Mouse (Mus musculus) CD4-positive, CD25-positive, alpha-beta regulatory T cell, adult 4 months (primary cell): Measurements from ENCODE around the gene Olfr1188. TPM values are rescaled to one million over a fixed set of nuclear protein-coding genes. Genes with fewer than 3 reads are reported as not detected.
"Not testable (repeated sequence)": the region's sequence is repeated elsewhere in the genome, so short reads cannot be mapped to it uniquely, and the experiment has no call there.

ENCODE experiments used
- ATAC-seq: one replicate; pipeline ENCODE4 v1.8.0; 2017
- polyA plus RNA-seq, 2 experiments: library from polyadenylated mRNA; unstranded; fragments of 100-300 nt; shearing (Covaris generic); gene quantifications; one replicate each; pipeline ENCODE4 v1.2.1; 2017

Olfr1188 gene
- not detected for polyA plus RNA-seq

DNA sequence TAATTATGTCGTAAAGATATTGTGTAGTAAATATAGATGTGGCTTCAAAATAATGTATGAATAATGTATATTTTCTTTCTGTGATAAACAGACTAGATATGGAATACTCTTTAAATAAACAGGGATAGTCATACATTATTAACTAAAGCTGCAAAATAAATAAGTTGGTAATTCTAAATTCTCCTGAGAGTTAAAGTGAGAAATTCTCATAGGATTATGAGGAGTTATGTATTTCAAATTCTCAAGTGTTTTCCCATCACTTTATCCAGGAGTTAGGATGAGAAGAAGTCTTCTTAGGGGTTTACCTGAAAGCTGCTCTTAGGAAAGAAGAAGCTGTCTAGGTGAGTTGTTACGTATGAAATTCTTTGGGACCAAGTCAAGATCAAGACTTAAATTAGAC, at the start of gene Olfr1188:
Gene Olfr1188 (plus strand): TSS at position 301 of the 400 bp plus-strand sequence.
- ATAC-seq: no peak

GRCm38 (mm10) chr2:88518251-88518650, 38.5 kb upstream of the Olfr1188 start, which contains the start of gene Olfr1186:
Gene Olfr1186, plus strand, starts transcription at chr2:88518551.
- no peak for ATAC-seq

DNA sequence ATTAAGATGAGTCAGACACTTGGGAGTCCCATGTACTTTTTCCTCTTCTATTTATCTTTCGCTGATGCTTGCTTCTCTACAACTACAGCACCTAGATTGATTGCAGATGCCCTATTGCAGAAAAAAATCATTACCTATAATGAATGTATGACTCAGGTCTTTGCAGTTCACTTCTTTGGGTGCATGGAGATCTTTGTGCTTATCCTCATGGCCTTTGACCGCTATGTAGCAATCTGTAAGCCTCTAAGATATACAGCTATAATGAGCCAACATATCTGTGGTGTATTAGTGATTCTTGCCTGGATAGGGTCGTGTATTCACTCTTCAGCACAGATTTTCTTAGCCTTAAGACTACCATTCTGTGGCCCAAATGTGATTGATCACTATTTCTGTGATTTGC, 31.0 kb upstream of the Olfr1188 start:
- ATAC-seq: no peak

- not testable (repeated sequence) for ATAC-seq
Observed at GRCm38 (mm10) chr2:88572696-88573095, 16.0 kb downstream of the Olfr1188 start.

- no peak for ATAC-seq
Observed at GRCm38 (mm10) chr2:88586154-88586553, 29.4 kb downstream of the Olfr1188 start, which contains the start of gene Olfr1189. Gene Olfr1189, plus strand, starts transcription at chr2:88586454.

Other genes starting within 250 kb of the Olfr1188 start
- not detected for gene Olfr1174-ps, start 241.8 kb upstream of the Olfr1188 start, polyA plus RNA-seq
- gene Olfr1175-ps, start 229.7 kb upstream of the Olfr1188 start, polyA plus RNA-seq: not detected
- not detected for gene Olfr1176, start 220.2 kb upstream of the Olfr1188 start, polyA plus RNA-seq
- not detected for gene Olfr1177-ps, start 210.4 kb upstream of the Olfr1188 start, polyA plus RNA-seq
- gene Olfr1178, start 169.9 kb upstream of the Olfr1188 start, polyA plus RNA-seq: under 1 TPM in 1 of 2 experiments, not detected in 1; 0.17 TPM
- gene Olfr1179, start 150.5 kb upstream of the Olfr1188 start, polyA plus RNA-seq: not detected
- gene Olfr1180, start 137.8 kb upstream of the Olfr1188 start, polyA plus RNA-seq: not detected
- not detected for gene Olfr1181, start 130.8 kb upstream of the Olfr1188 start, polyA plus RNA-seq
- not detected for gene Gm13757, start 107.8 kb upstream of the Olfr1188 start, polyA plus RNA-seq
- not detected for gene Olfr1183, start 102.1 kb upstream of the Olfr1188 start, polyA plus RNA-seq
- gene Olfr1184, start 73.3 kb upstream of the Olfr1188 start, polyA plus RNA-seq: not detected
- under 1 TPM in 1 of 2 experiments, not detected in 1; 0.44 TPM for gene Olfr1185-ps1, start 63.6 kb upstream of the Olfr1188 start, polyA plus RNA-seq
- gene Olfr1186, start 38.4 kb upstream of the Olfr1188 start, polyA plus RNA-seq: not detected
- not detected for gene Olfr1189, start 29.5 kb downstream of the Olfr1188 start, polyA plus RNA-seq
- not detected for gene Olfr1191-ps1, start 83.6 kb downstream of the Olfr1188 start, polyA plus RNA-seq
- gene Olfr1192-ps1, start 91.6 kb downstream of the Olfr1188 start, polyA plus RNA-seq: under 1 TPM; 0.15 to 0.16 TPM
- gene Olfr1193, start 118.7 kb downstream of the Olfr1188 start, polyA plus RNA-seq: not detected
- under 1 TPM in 1 of 2 experiments, not detected in 1; 0.12 TPM for gene Olfr1195, start 132.3 kb downstream of the Olfr1188 start, polyA plus RNA-seq
- not detected for gene Olfr1196, start 147.7 kb downstream of the Olfr1188 start, polyA plus RNA-seq
- under 1 TPM in 1 of 2 experiments, not detected in 1; 0.20 TPM for gene Olfr1197, start 175.4 kb downstream of the Olfr1188 start, polyA plus RNA-seq
- gene Olfr1198, start 194.4 kb downstream of the Olfr1188 start, polyA plus RNA-seq: under 1 TPM in 1 of 2 experiments, not detected in 1; 0.09 TPM
- gene Olfr1199, start 203.5 kb downstream of the Olfr1188 start, polyA plus RNA-seq: not detected
- gene Olfr1200, start 213.6 kb downstream of the Olfr1188 start, polyA plus RNA-seq: under 1 TPM in 1 of 2 experiments, not detected in 1; 0.11 TPM
- gene Olfr1201, start 236.1 kb downstream of the Olfr1188 start, polyA plus RNA-seq: not detected